Mouse (Mus musculus) adrenal gland (tissue): ENCODE results near the gene Plekha1.

Experiments
- intact Hi-C: fragments of 180-260 bp; cut with DNase I; formaldehyde crosslinking; loops from one replicate; pipeline ENCODE4 v1.15.1; 2025

Plekha1 gene

GRCm38 (mm10) chr7:130914693-130915363, 49.3 kb downstream of the Plekha1 start:
- intact Hi-C loops, result loop anchor here (2.0 kb wide), 2 partner anchors 88 to 146 kb away; no protein-coding TSS in a partner anchor

- intact Hi-C loops, result no loop called here
Measured at GRCm38 (mm10) chr7:130918260-130918659, 52.7 kb downstream of the Plekha1 start.

GRCm38 (mm10) chr7:130922981-130923731, 57.6 kb downstream of the Plekha1 start:
- intact Hi-C loops, result no loop called here

GRCm38 (mm10) chr7:130930401-130930800, 64.8 kb downstream of the Plekha1 start:
- intact Hi-C loops, result no loop called here

- intact Hi-C loops, result no loop called here
Measured at GRCm38 (mm10) chr7:130932921-130933320, 67.4 kb downstream of the Plekha1 start.

GRCm38 (mm10) chr7:130934654-130935053, 69.1 kb downstream of the Plekha1 start:
- intact Hi-C loops, result loop anchor here (5.0 kb wide), 1 partner anchor 43 kb away; no protein-coding TSS in a partner anchor

GRCm38 (mm10) chr7:130935421-130935792, 69.9 kb downstream of the Plekha1 start:
- intact Hi-C loops, result loop anchor here (5.0 kb wide), 1 partner anchor 42 kb away; no protein-coding TSS in a partner anchor

- intact Hi-C loops, result loop anchor here (5.0 kb wide), 1 partner anchor 41 kb away; no protein-coding TSS in a partner anchor
Measured at GRCm38 (mm10) chr7:130935793-130936471, 70.4 kb downstream of the Plekha1 start, which contains the start of gene Htra1. Gene Htra1 (plus strand): TSS chr7:130936111.

GRCm38 (mm10) chr7:130936472-130936951, 71.0 kb downstream of the Plekha1 start:
- intact Hi-C loops, result loop anchor here (5.0 kb wide), 1 partner anchor 41 kb away; no protein-coding TSS in a partner anchor

GRCm38 (mm10) chr7:130937266-130937841, 71.8 kb downstream of the Plekha1 start:
- intact Hi-C loops, result loop anchor here (5.0 kb wide), 1 partner anchor 40 kb away; no protein-coding TSS in a partner anchor

GRCm38 (mm10) chr7:130938005-130938404, 72.4 kb downstream of the Plekha1 start:
- intact Hi-C loops, result loop anchor here (5.0 kb wide), 1 partner anchor 39 kb away; no protein-coding TSS in a partner anchor

GRCm38 (mm10) chr7:130938896-130939295, 73.3 kb downstream of the Plekha1 start:
- intact Hi-C loops, result loop anchor here (5.0 kb wide), 1 partner anchor 38 kb away; no protein-coding TSS in a partner anchor

GRCm38 (mm10) chr7:130940733-130941132, 75.2 kb downstream of the Plekha1 start:
- intact Hi-C loops, result no loop called here

- intact Hi-C loops, result no loop called here
Measured at GRCm38 (mm10) chr7:130943280-130943895, 77.8 kb downstream of the Plekha1 start.

- intact Hi-C loops, result no loop called here
Measured at GRCm38 (mm10) chr7:130944766-130945475, 79.4 kb downstream of the Plekha1 start.

GRCm38 (mm10) chr7:130945730-130946129, 80.2 kb downstream of the Plekha1 start:
- intact Hi-C loops, result no loop called here

GRCm38 (mm10) chr7:130946303-130946702, 80.7 kb downstream of the Plekha1 start:
- intact Hi-C loops, result no loop called here

GRCm38 (mm10) chr7:130948563-130949208, 83.1 kb downstream of the Plekha1 start:
- intact Hi-C loops, result no loop called here

- intact Hi-C loops, result no loop called here
Measured at GRCm38 (mm10) chr7:130949331-130949751, 83.8 kb downstream of the Plekha1 start.
